Mouse (Mus musculus) CH12.LX (cell line): ENCODE data around the gene Mef2a. TPM values are rescaled to one million over a fixed set of nuclear protein-coding genes. Genes with fewer than 3 reads are reported as not detected.

ENCODE experiments used
- DNase-seq: peaks from one replicate; pipeline ENCODE4 v3.0.0-alpha.2; 2013; ENCODE audit errors: extremely low read depth
- H3K27ac ChIP-seq: 2 replicates; pipeline ENCODE4 v1.5.1; 2012; ENCODE audit warnings: low read depth, mild to moderate bottlenecking, control low read depth, moderate library complexity; ENCODE audit not compliant: insufficient read depth
- H3K27me3 ChIP-seq: replicated peaks from 2 replicates; pipeline ENCODE3; 2012; ENCODE audit warnings: inconsistent platforms
- H3K36me3 ChIP-seq, 2 experiments: replicated peaks in 1 of 2; 2 replicates each; pipeline versions ENCODE3 to v1.6.1; 2012; ENCODE audit warnings: inconsistent platforms in 1 of 2, low read length in 1 of 2, mild to moderate bottlenecking in 1 of 2, mixed read lengths in 1 of 2, moderate library complexity in 1 of 2; ENCODE audit not compliant: control insufficient read depth in 1 of 2, insufficient read depth in 1 of 2
- H3K4me1 ChIP-seq, 2 experiments: 2 replicates each; pipeline ENCODE4 v1.6.1; 2012; ENCODE audit warnings: inconsistent platforms in 1 of 2, moderate library complexity in 1 of 2; ENCODE audit not compliant: insufficient read depth in 2 of 2, control insufficient read depth in 1 of 2
- H3K4me2 ChIP-seq: 2 replicates; pipeline ENCODE4 v1.6.1; 2012; ENCODE audit warnings: low read depth, mild to moderate bottlenecking, control low read depth; ENCODE audit not compliant: poor library complexity, insufficient read depth, severe bottlenecking
- H3K4me3 ChIP-seq, 3 experiments: fragments of 150-350 bp in 1 of 3; sonication (generic) in 1 of 3; replicated peaks in 1 of 3; 2 replicates each; pipeline versions ENCODE3 to v1.5.1; 2011 to 2012; ENCODE audit warnings: low read depth in 2 of 3, low read length in 2 of 3, mild to moderate bottlenecking in 2 of 3, moderate library complexity in 2 of 3, control low read depth in 1 of 3, improper control_type of control experiment in 1 of 3, inconsistent platforms in 1 of 3, mixed read lengths in 1 of 3; ENCODE audit not compliant: poor library complexity in 1 of 3
- H3K79me2 ChIP-seq: replicated peaks from 2 replicates; pipeline ENCODE4 v1.6.1; 2012; ENCODE audit warnings: mild to moderate bottlenecking, moderate library complexity; ENCODE audit not compliant: control insufficient read depth, poor library complexity, insufficient read depth, severe bottlenecking; ENCODE audit errors: extremely low read depth
- H3K9ac ChIP-seq: 2 replicates; pipeline ENCODE4 v1.6.1; 2012; ENCODE audit warnings: low read depth, mild to moderate bottlenecking, control low read depth, moderate library complexity; ENCODE audit not compliant: insufficient read depth
- H3K9me3 ChIP-seq: replicated peaks from 2 replicates; pipeline ENCODE3; 2012; ENCODE audit warnings: low read length, inconsistent platforms, mixed read lengths
- BHLHE40 ChIP-seq: IDR thresholded peaks from 2 replicates; pipeline ENCODE4 v1.6.1; 2011; ENCODE audit warnings: mild to moderate bottlenecking, low read depth, low read length, improper control_type of control experiment
- CHD1 ChIP-seq: IDR thresholded peaks from 2 replicates; pipeline ENCODE4 v1.6.1; 2012; ENCODE audit warnings: low read depth, low read length, improper control_type of control experiment, inconsistent platforms
- CHD2 ChIP-seq: IDR thresholded peaks from 2 replicates; pipeline ENCODE4 v1.6.1; 2011; ENCODE audit warnings: low read length, improper control_type of control experiment
- CTCF ChIP-seq, 2 experiments: IDR thresholded peaks in 1 of 2; conservative IDR thresholded peaks in 1 of 2; 2 replicates each; pipeline ENCODE4 v1.5.1; 2011 to 2012; ENCODE audit warnings: low read depth in 2 of 2, low read length in 2 of 2, improper control_type of control experiment in 1 of 2, inconsistent platforms in 1 of 2, mild to moderate bottlenecking in 1 of 2, moderate library complexity in 1 of 2
- E2F4 ChIP-seq: IDR thresholded peaks from 2 replicates; pipeline ENCODE4 v1.6.1; 2011; ENCODE audit warnings: low read depth, low read length, improper control_type of control experiment; ENCODE audit not compliant: insufficient replicate concordance
- ELF1 ChIP-seq: IDR thresholded peaks from 2 replicates; pipeline ENCODE4 v1.6.1; 2014; ENCODE audit warnings: low read depth, mild to moderate bottlenecking, inconsistent platforms, low read length, improper control_type of control experiment
- EP300 ChIP-seq: IDR thresholded peaks from 2 replicates; pipeline ENCODE4 v1.6.1; 2011; ENCODE audit warnings: low read length, improper control_type of control experiment
- ETS1 ChIP-seq: conservative IDR thresholded peaks from 2 replicates; pipeline ENCODE4 v1.6.1; 2012; ENCODE audit warnings: low read depth, mild to moderate bottlenecking, inconsistent platforms, low read length, improper control_type of control experiment, moderate library complexity
- GABPA ChIP-seq: IDR thresholded peaks from 2 replicates; pipeline ENCODE4 v1.6.1; 2012; ENCODE audit warnings: low read depth, low read length, improper control_type of control experiment, inconsistent platforms; ENCODE audit not compliant: insufficient replicate concordance
- HCFC1 ChIP-seq: IDR thresholded peaks from 2 replicates; pipeline ENCODE4 v1.6.1; 2012; ENCODE audit warnings: low read depth, mild to moderate bottlenecking, inconsistent platforms, low read length, improper control_type of control experiment
- IRF4 ChIP-seq: IDR thresholded peaks from 2 replicates; pipeline ENCODE4 v1.6.1; 2014; ENCODE audit warnings: low read depth, mild to moderate bottlenecking, inconsistent platforms, low read length, improper control_type of control experiment
- JUN ChIP-seq: IDR thresholded peaks from 2 replicates; pipeline ENCODE4 v1.6.1; 2011; ENCODE audit warnings: low read depth, mild to moderate bottlenecking, low read length, improper control_type of control experiment, moderate library complexity; ENCODE audit not compliant: insufficient read depth
- JUND ChIP-seq: conservative IDR thresholded peaks from 2 replicates; pipeline ENCODE4 v1.6.1; 2011; ENCODE audit warnings: low read depth, low read length, improper control_type of control experiment
- KAT2A ChIP-seq: IDR thresholded peaks from 2 replicates; pipeline ENCODE4 v1.6.1; 2012; ENCODE audit warnings: low read length, improper control_type of control experiment, inconsistent platforms; ENCODE audit not compliant: insufficient replicate concordance
- MAFK ChIP-seq: IDR thresholded peaks from 2 replicates; pipeline ENCODE4 v1.6.1; 2011; ENCODE audit warnings: low read length, improper control_type of control experiment; ENCODE audit not compliant: insufficient replicate concordance
- MAX ChIP-seq: IDR thresholded peaks from 2 replicates; pipeline ENCODE4 v1.6.1; 2011; ENCODE audit warnings: low read length, improper control_type of control experiment
- MAZ ChIP-seq: IDR thresholded peaks from 2 replicates; pipeline ENCODE4 v1.6.1; 2012; ENCODE audit warnings: low read depth, mild to moderate bottlenecking, inconsistent platforms, low read length, improper control_type of control experiment, moderate library complexity
- MEF2A ChIP-seq: IDR thresholded peaks from 2 replicates; pipeline ENCODE4 v1.6.1; 2014; ENCODE audit warnings: low read depth, mild to moderate bottlenecking, inconsistent platforms, low read length, improper control_type of control experiment, borderline replicate concordance
- MXI1 ChIP-seq: IDR thresholded peaks from 2 replicates; pipeline ENCODE4 v1.6.1; 2011; ENCODE audit warnings: mild to moderate bottlenecking, low read depth, low read length, improper control_type of control experiment
- MYC ChIP-seq: IDR thresholded peaks from 2 replicates; pipeline ENCODE4 v1.6.1; 2011; ENCODE audit warnings: low read depth, mild to moderate bottlenecking, improper control_type of control experiment, low read length
- NELFE ChIP-seq: IDR thresholded peaks from 2 replicates; pipeline ENCODE4 v1.6.1; 2011; ENCODE audit warnings: low read depth, low read length, improper control_type of control experiment
- PAX5 ChIP-seq: IDR thresholded peaks from 2 replicates; pipeline ENCODE4 v1.6.1; 2012; ENCODE audit warnings: low read length, inconsistent platforms, mixed read lengths
- POLR2A ChIP-seq: IDR thresholded peaks from 2 replicates; pipeline ENCODE4 v1.6.1; 2011; ENCODE audit warnings: low read depth, mild to moderate bottlenecking, improper control_type of control experiment, low read length
- POLR2AphosphoS2 ChIP-seq: IDR thresholded peaks from 2 replicates; pipeline ENCODE4 v1.6.1; 2011; ENCODE audit warnings: low read depth, low read length, improper control_type of control experiment
- RAD21 ChIP-seq: IDR thresholded peaks from 2 replicates; pipeline ENCODE4 v1.6.1; 2011; ENCODE audit warnings: low read depth, mild to moderate bottlenecking, low read length, improper control_type of control experiment, moderate library complexity
- RCOR1 ChIP-seq: conservative IDR thresholded peaks from 2 replicates; pipeline ENCODE4 v1.6.1; 2012; ENCODE audit warnings: low read depth, mild to moderate bottlenecking, inconsistent platforms, low read length, improper control_type of control experiment
- SIN3A ChIP-seq: IDR thresholded peaks from 2 replicates; pipeline ENCODE4 v1.6.1; 2012; ENCODE audit warnings: low read length, improper control_type of control experiment, inconsistent platforms
- SMC3 ChIP-seq: IDR thresholded peaks from 2 replicates; pipeline ENCODE4 v1.6.1; 2011; ENCODE audit warnings: low read depth, low read length, improper control_type of control experiment
- TBP ChIP-seq: conservative IDR thresholded peaks from 2 replicates; pipeline ENCODE4 v1.6.1; 2011; ENCODE audit warnings: low read depth, low read length, improper control_type of control experiment
- TCF12 ChIP-seq: IDR thresholded peaks from 2 replicates; pipeline ENCODE4 v1.6.1; 2014; ENCODE audit warnings: low read depth, mild to moderate bottlenecking, inconsistent platforms, low read length, improper control_type of control experiment
- UBTF ChIP-seq: IDR thresholded peaks from 2 replicates; pipeline ENCODE4 v1.6.1; 2012; ENCODE audit warnings: low read depth, mild to moderate bottlenecking, inconsistent platforms, low read length, improper control_type of control experiment, moderate library complexity
- USF1 ChIP-seq: IDR thresholded peaks from 2 replicates; pipeline ENCODE4 v1.6.1; 2014; ENCODE audit warnings: low read depth, mild to moderate bottlenecking, inconsistent platforms, low read length, improper control_type of control experiment
- USF2 ChIP-seq: conservative IDR thresholded peaks from 2 replicates; pipeline ENCODE4 v1.6.1; 2011; ENCODE audit warnings: low read depth, low read length, improper control_type of control experiment
- ZC3H11A ChIP-seq: IDR thresholded peaks from 2 replicates; pipeline ENCODE4 v1.6.1; 2012; ENCODE audit warnings: low read depth, mild to moderate bottlenecking, inconsistent platforms, low read length, improper control_type of control experiment
- ZKSCAN1 ChIP-seq: IDR thresholded peaks from 2 replicates; pipeline ENCODE4 v1.6.1; 2012; ENCODE audit warnings: low read depth, inconsistent platforms, low read length, improper control_type of control experiment, borderline replicate concordance
- ZMIZ1 ChIP-seq: IDR thresholded peaks from 2 replicates; pipeline ENCODE4 v1.6.1; 2012; ENCODE audit warnings: low read depth, mild to moderate bottlenecking, inconsistent platforms, low read length, improper control_type of control experiment
- ZNF384 ChIP-seq: IDR thresholded peaks from 2 replicates; pipeline ENCODE4 v1.6.1; 2012; ENCODE audit warnings: low read depth, low read length, improper control_type of control experiment, inconsistent platforms
- dilution Hi-C: fragments of 300-500 bp; cut with MboI; formaldehyde crosslinking; loops from 2 replicates; pipeline ENCODE4 v1.14.3; 2020; ENCODE audit warnings: low sequenced_read_pairs; ENCODE audit not compliant: extremely low pct_unique_long_range_greater_than_20kb, extremely low pct_ligation_motif_present
- in situ Hi-C: fragments of 300-500 bp; cut with MboI; formaldehyde crosslinking; loops from 3 replicates; pipeline ENCODE4 v1.14.3; 2019; ENCODE audit warnings: low sequenced_read_pairs, low pct_ligation_motif_present, low pct_unique_long_range_greater_than_20kb, mixed read lengths
- polyA plus RNA-seq: library from polyadenylated mRNA; unstranded; fragments of >175 nt; gene quantifications from 2 replicates; pipeline ENCODE4 v1.2.1, GENCODE M21; 2012; ENCODE audit warnings: low read depth; ENCODE audit not compliant: insufficient read length
- total RNA-seq, 2 experiments: library from RNA; depleted of rRNA; stranded (reverse); fragments of 300-350 nt in 1 of 2; fragments of >200 nt in 1 of 2; gene quantifications; 2 replicates each; pipeline ENCODE4 v1.2.3; 2012 to 2014

Gene Mef2a
- total RNA-seq (2012; rRNA removed) (42.2 and 43.5 TPM in 2 replicates), total RNA-seq (2014; rRNA removed) (36.7 and 40.1 TPM in 2 replicates), polyA plus RNA-seq (94.6 and 100 TPM in 2 replicates)

GRCm38 (mm10) chr7:67372729-67373583 is at the start of gene Mef2a:
TSS of gene Mef2a (minus strand) at chr7:67372858.
- H3K27me3 ChIP-seq = no peaks in the 10 kb centered on the region
- dilution Hi-C loops = no loop called here
- peak within 1 kb of the TSS; percentile 94 for H3K9ac ChIP-seq
- H3K79me2 ChIP-seq = peaks cover 31% of the 10 kb centered on the region
- no peaks in the 10 kb centered on the region for H3K9me3 ChIP-seq
- H3K4me1 ChIP-seq = peaks cover 13 to 24% of the 10 kb centered on the region in 2 experiments
- peak within 1 kb of the TSS; percentile 97 for H3K27ac ChIP-seq
- in situ Hi-C loops = loop anchor here (10.0 to 25.0 kb wide), 3 partner anchors 52 to 136 kb away; no protein-coding TSS in a partner anchor
- peak; percentile 90 for DNase-seq
- H3K4me3 ChIP-seq = peak within 1 kb of the TSS; percentile 93 to 97 (median 94)
- peak within 1 kb of the TSS; percentile 89 for H3K4me2 ChIP-seq
- peaks cover 0 to 2% of the 10 kb centered on the region in 2 experiments for H3K36me3 ChIP-seq
- peak; percentile 83; the same call in 1 of the 2 replicates for TF ChIP-seq TBP
- TF ChIP-seq CTCF (conservative IDR thresholded peaks at IDR 0.05 in 1 of 2, IDR thresholded peaks at IDR 0.05 in 1 of 2; ENCODE audit: low read depth in 2 of 2, low read length in 2 of 2) = no peak
- TF ChIP-seq JUN = no peak
- TF ChIP-seq GABPA = no peak
- TF ChIP-seq CHD2 = peak; percentile 65; the same call in 1 of the 2 replicates
- peak; percentile 71 for TF ChIP-seq NELFE
- peak; percentile 79 for TF ChIP-seq IRF4
- TF ChIP-seq ZKSCAN1 = peak; percentile 37; the same call in 1 of the 2 replicates
- TF ChIP-seq ZMIZ1 = peak; percentile 49
- no peak for TF ChIP-seq CHD1
- no peak for TF ChIP-seq E2F4
- TF ChIP-seq SIN3A = peak; percentile 81
- no peak for TF ChIP-seq EP300
- TF ChIP-seq MAFK = 0 out of 2 replicates have a peak, but pooled peaks have one; percentile 37
- peak; percentile 68 for TF ChIP-seq HCFC1
- no peak for TF ChIP-seq USF2
- TF ChIP-seq ELF1 = peak; percentile 85
- TF ChIP-seq SMC3 = peak; percentile 21
- peak; percentile 100 for TF ChIP-seq MEF2A
- peak; percentile 91 for TF ChIP-seq TCF12
- no peak for TF ChIP-seq ZC3H11A
- 0 out of 2 replicates have a peak, but pooled peaks have one; percentile 50 for TF ChIP-seq RCOR1
- TF ChIP-seq KAT2A = peak; percentile 97
- TF ChIP-seq USF1 = no peak; the same call in 1 of the 2 replicates
- TF ChIP-seq PAX5 = no peak
- TF ChIP-seq ZNF384 = no peak
- TF ChIP-seq MAX = peak; percentile 77
- peak; percentile 72 for TF ChIP-seq BHLHE40
- TF ChIP-seq MXI1 = peak; percentile 73
- peak; percentile 57; the same call in 1 of the 2 replicates for TF ChIP-seq POLR2A
- peak; percentile 40 for TF ChIP-seq UBTF
- peak; percentile 64 for TF ChIP-seq ETS1
- no peak for TF ChIP-seq JUND
- no peak; the same call in none of the 2 replicates for TF ChIP-seq RAD21
- TF ChIP-seq MAZ = peak; percentile 61; the same call in 1 of the 2 replicates
- TF ChIP-seq POLR2AphosphoS2 = no peak
- TF ChIP-seq MYC = peak; percentile 81
